Mouse (Mus musculus) neural tube, embryonic 11.5 days (tissue): ENCODE measurements around the gene Manba. TPM values are rescaled to one million over a fixed set of nuclear protein-coding genes. Genes with fewer than 3 reads are reported as not detected.

Experiments used
- ATAC-seq: fragments of 200-750 bp; cut with Nextera tagmentation; 2 replicates; pipeline ENCODE4 v1.8.0; 2017; ENCODE audit warnings: moderate number of reproducible peaks, mild to moderate bottlenecking, moderate TSS enrichment, moderate library complexity; ENCODE audit not compliant: insufficient read depth, low FRiP score, low TSS enrichment
- DNase-seq: peaks from one replicate; pipeline ENCODE4 v3.0.0-alpha.2; 2015; ENCODE audit warnings: low spot score
- H3K27ac ChIP-seq: fragments of 300-500 bp; sonication (generic); 2 replicates; pipeline ENCODE4 v1.5.1; 2014; ENCODE audit warnings: low read depth, mild to moderate bottlenecking, low read length
- H3K27me3 ChIP-seq: fragments of 300-500 bp; sonication (generic); 2 replicates; pipeline ENCODE4 v1.6.1; 2014; ENCODE audit warnings: mild to moderate bottlenecking, low read length, mixed read lengths; ENCODE audit not compliant: control insufficient read depth, insufficient read depth
- H3K36me3 ChIP-seq: fragments of 300-500 bp; sonication (generic); 2 replicates; pipeline ENCODE4 v1.6.1; 2014; ENCODE audit warnings: mild to moderate bottlenecking, low read length, moderate library complexity, mixed read lengths; ENCODE audit not compliant: control insufficient read depth, insufficient read depth
- H3K4me1 ChIP-seq: fragments of 300-500 bp; sonication (generic); 2 replicates; pipeline ENCODE4 v1.6.1; 2014; ENCODE audit warnings: low read length, mixed read lengths; ENCODE audit not compliant: control insufficient read depth, insufficient read depth
- H3K4me2 ChIP-seq: fragments of 300-500 bp; sonication (generic); 2 replicates; pipeline ENCODE4 v1.6.1; 2014; ENCODE audit warnings: low read depth, mild to moderate bottlenecking, moderate library complexity
- H3K4me3 ChIP-seq: fragments of 300-500 bp; sonication (generic); 2 replicates; pipeline ENCODE4 v1.5.1; 2014; ENCODE audit warnings: low read depth, low read length
- H3K9ac ChIP-seq: fragments of 300-500 bp; sonication (generic); 2 replicates; pipeline ENCODE4 v1.6.1; 2014; ENCODE audit warnings: mild to moderate bottlenecking, low read length
- H3K9me3 ChIP-seq: fragments of 300-500 bp; sonication (generic); 2 replicates; pipeline ENCODE4 v1.6.1; 2016; ENCODE audit warnings: low read length; ENCODE audit not compliant: control insufficient read depth
- WGBS: fragments of 180-500 bp; shearing (Covaris S2); extraction: QIAGEN DNeasy Blood & Tissue Kit; methylation state at CpG from one replicate; pipeline ENCODE4 v1.1.7; 2014; 5-methylcytosine and 5-hydroxymethylcytosine counted together
- polyA plus RNA-seq: library from polyadenylated mRNA; unstranded; fragments of >200 nt; fragmentation: Nextera tagmentation; extraction: Ambion mirVana; gene quantifications from 2 replicates; pipeline ENCODE4 v1.2.1, GENCODE M21; 2014

The Manba gene
- 3.1 and 4.0 TPM in 2 replicates for polyA plus RNA-seq

DNA sequence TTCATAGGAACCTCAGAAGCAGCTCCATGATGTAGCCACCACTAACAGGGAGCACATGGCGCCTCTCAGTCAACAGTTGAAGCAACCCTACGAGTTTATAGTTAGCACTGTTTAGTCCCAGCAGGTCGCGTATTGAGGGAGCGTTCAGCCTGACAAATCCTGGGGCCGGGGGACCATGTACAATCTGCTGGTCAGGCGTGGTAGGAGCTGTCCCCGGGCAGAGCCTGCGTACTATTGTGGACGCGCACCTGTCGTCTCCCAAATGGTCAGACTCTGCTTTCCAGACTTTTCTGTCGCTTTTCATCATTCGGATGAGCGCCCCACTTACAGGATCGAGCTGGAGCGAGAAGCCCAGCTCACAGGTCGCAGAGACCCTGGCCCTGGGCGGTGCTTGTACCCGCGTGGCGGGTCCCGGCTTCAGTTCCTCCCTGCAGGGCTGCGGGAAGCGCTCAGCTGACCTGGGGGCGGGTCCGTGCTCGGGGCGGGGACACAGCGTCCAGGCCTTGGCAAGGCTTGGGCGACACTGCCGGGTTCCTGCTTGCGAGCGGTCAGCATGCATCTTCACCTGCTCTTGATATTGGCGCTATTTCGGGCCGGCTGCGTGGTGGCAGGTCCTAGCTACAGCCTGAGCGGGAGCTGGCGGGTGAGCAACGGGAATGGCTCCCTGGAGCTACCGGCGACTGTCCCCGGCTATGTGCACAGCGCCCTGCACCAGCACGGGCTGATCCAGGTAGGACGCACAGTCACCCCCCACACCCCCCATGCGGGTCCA is at the start of gene Manba:
TSS of gene Manba (plus strand) at position 484 of the 772 bp plus-strand sequence.
- Histone ChIP-seq H3K27ac (no peak within 1 kb of the TSS), H3K9me3 (no peaks in the 10 kb centered on the region), H3K4me3 (peak within 1 kb of the TSS; percentile 57), H3K36me3 (no peaks in the 10 kb centered on the region), H3K9ac (peak within 1 kb of the TSS; percentile 53), H3K27me3 (no peaks in the 10 kb centered on the region), H3K4me2 (peak within 1 kb of the TSS; percentile 95), H3K4me1 (no peaks in the 10 kb centered on the region)
- peak; percentile 74 for DNase-seq
- peak; percentile 85 for ATAC-seq
- 2% methylated on average over 48 of the region's 48 CpGs for WGBS

DNA sequence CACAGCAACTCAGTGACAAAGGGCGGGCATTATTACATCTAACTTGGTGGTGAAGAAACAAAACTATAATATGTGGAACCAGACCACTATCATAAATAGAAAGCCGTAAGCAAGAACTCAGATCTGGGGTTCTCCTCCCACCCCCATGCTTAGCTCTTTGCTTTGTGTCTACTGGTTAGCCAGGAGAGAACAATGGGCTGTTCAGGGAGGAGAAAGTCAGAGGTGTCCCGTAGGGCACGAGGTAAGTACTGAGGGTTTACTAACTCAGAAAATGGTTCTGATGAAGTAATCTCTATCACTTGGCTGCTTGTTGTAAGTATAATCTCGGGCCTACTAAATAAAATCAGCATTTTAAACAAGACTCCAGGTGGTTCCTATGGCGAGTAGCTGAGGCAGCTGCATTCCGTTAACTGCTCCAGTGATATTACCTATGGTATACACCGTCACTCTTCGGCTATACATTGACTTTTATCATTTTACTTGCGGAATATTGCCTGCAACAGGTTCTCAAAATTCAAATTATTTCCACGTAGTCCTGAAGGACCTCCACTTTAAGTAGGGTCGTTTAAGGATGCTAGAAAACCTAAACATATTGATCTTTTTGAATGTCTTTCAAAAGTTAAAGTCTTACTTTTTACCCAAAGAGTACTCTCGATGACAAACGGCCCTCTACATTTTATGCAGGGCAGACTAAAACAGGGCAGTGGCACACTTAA is 48.4 kb upstream of the Manba start:
- H3K4me3 ChIP-seq = peak overlapping the region; percentile 66
- no peak for ATAC-seq
- H3K27ac ChIP-seq = peak overlapping the region; percentile 80
- H3K27me3 ChIP-seq = no peaks in the 10 kb centered on the region
- peak overlapping the region; percentile 52 for H3K4me2 ChIP-seq
- H3K36me3 ChIP-seq = no peaks in the 10 kb centered on the region
- WGBS = 49% methylated on average over 14 of the region's 14 CpGs
- no peak for DNase-seq
- peak overlapping the region; percentile 66 for H3K9ac ChIP-seq
- no peaks in the 10 kb centered on the region for H3K9me3 ChIP-seq
- peaks cover 10% of the 10 kb centered on the region; the same call in 1 of the 2 replicates for H3K4me1 ChIP-seq

DNA sequence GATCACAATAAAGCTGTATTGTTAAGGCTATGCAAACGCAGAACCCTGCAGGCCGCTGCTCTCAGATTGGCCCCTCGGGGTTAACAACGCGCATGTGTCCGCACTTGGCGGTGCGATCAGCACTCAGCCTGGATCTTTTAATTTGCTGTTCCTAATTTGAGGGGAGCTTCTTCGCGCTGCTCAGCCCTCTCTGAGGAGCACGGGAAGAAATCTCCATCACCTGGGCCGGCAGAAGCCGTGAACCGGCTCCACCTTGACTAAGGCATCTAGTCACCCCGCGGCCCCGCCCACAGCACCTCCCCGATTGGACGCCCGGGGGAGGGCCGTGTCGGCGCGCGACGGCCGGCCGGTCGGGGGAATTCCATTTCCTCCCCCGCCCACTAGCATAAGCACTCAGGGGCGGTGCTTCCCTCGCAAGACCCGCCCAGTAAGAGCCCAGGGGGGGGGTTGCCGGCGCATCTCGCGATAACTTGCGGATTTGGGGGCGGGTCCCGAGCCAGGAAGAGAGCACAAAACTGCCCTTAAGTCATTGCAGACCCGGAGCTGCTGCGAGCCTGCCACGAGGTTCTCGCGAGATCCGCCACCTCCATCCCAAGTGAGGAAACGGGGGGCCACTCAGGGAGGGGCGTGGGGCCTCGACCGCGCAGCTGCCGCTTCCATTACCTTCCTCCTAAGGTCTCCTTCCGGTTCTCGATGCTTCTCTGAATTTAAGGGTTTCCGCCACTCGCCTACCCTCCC is 47.5 kb upstream of the Manba start, which contains the start of gene Ube2d3:
TSS of gene Ube2d3 (plus strand) at position 392 of the 738 bp plus-strand sequence.
- ATAC-seq = peak; percentile 93

DNA sequence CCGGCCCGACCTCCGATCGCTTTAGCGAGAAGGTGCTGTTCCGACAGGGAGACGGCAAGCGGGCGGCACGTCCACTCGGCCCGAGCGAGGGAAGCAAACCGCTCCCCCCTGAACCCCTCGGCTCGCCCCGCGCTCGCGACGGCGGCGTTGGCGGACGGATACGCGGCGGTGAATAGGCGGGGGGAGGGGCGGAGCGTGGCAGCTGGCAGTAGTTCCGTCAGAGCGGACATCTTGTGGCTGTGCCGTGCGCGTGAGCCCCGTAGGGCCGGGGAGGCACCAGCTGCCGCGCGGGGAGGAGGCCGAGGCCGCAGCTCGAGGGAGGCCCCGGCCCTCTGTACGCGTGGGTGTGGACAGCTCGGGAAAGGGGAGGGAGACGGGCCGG is 46.9 kb upstream of the Manba start:
- H3K4me3 ChIP-seq = peak overlapping the region; percentile 66
- DNase-seq (peak; percentile 95), ATAC-seq (peak; percentile 78)
- peaks cover 10% of the 10 kb centered on the region; the same call in 1 of the 2 replicates for H3K4me1 ChIP-seq
- H3K9me3 ChIP-seq = no peaks in the 10 kb centered on the region
- 0% methylated on average over 18 of the region's 50 CpGs for WGBS
- no peaks in the 10 kb centered on the region for H3K27me3 ChIP-seq
- peak overlapping the region; percentile 97 for H3K9ac ChIP-seq
- H3K27ac ChIP-seq = peak overlapping the region; percentile 100
- H3K36me3 ChIP-seq = no peaks in the 10 kb centered on the region
- peak overlapping the region; percentile 92 for H3K4me2 ChIP-seq

More for the DNA sequence above, 47.5 kb upstream of the Manba start, which contains the start of gene Ube2d3:
- Histone ChIP-seq H3K27ac (peak within 1 kb of the TSS; percentile 100), H3K27me3 (no peaks in the 10 kb centered on the region), H3K9me3 (no peaks in the 10 kb centered on the region), H3K4me2 (peak within 1 kb of the TSS; percentile 92), H3K4me1 (peaks cover 10% of the 10 kb centered on the region; the same call in 1 of the 2 replicates), H3K4me3 (peak within 1 kb of the TSS; percentile 66), H3K9ac (peak within 1 kb of the TSS; percentile 97), H3K36me3 (no peaks in the 10 kb centered on the region)
- peak; percentile 99 for DNase-seq
- under 1% methylated on average over 55 of the region's 56 CpGs for WGBS

DNA sequence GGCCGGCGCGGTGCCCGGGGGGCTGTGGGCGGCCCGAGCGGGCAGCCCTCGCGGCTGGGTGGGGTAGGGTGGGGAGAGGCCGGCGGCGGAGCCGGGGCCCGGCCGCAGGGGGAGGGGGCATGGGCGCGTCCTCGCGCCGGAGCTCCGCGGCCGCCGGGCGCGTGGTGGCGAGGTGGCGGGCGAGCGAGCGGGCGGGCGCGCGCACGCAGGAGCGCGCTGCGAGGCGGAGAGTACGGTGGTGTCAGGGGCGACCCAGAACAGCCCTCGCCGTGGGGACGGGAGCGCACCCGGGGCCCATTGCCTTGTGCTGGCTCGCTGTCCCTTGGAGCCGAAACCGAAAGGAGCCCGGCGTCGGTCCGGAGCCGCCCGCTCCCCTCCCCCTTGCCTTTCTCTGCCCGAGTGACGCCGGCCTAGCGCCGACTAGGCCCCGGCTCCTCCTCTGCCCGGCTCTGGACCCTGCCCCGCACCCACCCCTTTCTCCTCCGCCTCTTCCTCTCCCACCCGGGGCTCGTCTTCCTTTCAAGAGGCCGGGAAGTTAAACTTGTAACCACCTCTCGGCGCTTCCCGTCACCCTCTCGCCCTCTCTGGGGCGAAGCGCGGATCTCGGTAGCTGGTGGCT is 46.4 kb upstream of the Manba start:
- DNase-seq = peak; percentile 86
- peak; percentile 63 for ATAC-seq
- Histone ChIP-seq H3K36me3 (no peaks in the 10 kb centered on the region), H3K9ac (peak overlapping the region; percentile 97), H3K27me3 (no peaks in the 10 kb centered on the region), H3K27ac (peak overlapping the region; percentile 100), H3K4me2 (peak overlapping the region; percentile 92), H3K4me3 (peak overlapping the region; percentile 66), H3K9me3 (no peaks in the 10 kb centered on the region), H3K4me1 (peaks cover 10% of the 10 kb centered on the region; the same call in 1 of the 2 replicates)
- 0% methylated on average over 47 of the region's 76 CpGs for WGBS

DNA sequence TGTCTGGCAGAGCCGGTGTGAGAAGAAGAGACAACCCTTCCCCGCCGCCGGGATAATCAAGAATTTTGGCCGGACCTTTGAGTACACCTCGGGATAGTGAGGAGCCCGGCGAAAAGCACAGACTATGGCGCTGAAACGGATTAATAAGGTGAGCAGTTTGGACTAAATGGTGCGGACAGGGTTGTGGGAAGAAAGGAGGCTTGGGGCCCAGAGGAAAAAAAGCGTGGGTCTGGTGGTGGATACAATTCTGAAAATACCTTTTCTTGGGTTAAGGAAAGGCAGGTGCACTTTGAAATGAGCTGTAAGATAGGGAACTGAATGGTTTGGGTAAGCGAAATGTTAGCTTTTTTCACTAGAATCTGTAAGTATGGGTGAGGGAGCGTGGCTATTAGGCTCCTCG is 45.8 kb upstream of the Manba start:
- Histone ChIP-seq H3K4me1 (peaks cover 10% of the 10 kb centered on the region; the same call in 1 of the 2 replicates), H3K9ac (peak overlapping the region; percentile 97), H3K27ac (peak overlapping the region; percentile 100), H3K27me3 (no peaks in the 10 kb centered on the region), H3K36me3 (no peaks in the 10 kb centered on the region), H3K4me2 (peak overlapping the region; percentile 92), H3K9me3 (no peaks in the 10 kb centered on the region), H3K4me3 (peak overlapping the region; percentile 66)
- 3% methylated on average over 15 of the region's 15 CpGs for WGBS
- no peak for DNase-seq
- no peak for ATAC-seq

DNA sequence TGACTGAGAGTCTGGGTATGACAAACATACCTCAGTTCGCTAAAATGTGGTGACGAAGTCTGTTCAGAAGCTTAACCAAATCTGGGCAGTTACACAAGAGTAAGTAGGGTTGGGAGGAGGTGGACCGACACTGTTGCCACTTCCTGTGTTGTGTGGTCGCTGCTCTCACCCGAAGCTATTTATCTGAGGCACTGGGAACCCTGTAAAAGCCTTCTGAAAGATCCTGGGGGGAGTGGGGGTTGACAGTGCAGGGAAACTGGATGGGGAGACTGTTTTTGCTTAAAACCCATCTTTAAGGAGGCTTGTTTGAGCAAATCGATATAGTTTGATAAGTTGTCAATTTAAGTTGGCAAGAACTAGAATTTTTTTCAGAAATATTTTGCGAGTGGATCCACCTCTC is 45.2 kb upstream of the Manba start:
- 36% methylated on average over 7 of the region's 7 CpGs for WGBS
- Histone ChIP-seq H3K4me3 (peak overlapping the region; percentile 66), H3K27ac (no peak overlapping the region), H3K36me3 (no peaks in the 10 kb centered on the region), H3K4me1 (peaks cover 10% of the 10 kb centered on the region; the same call in 1 of the 2 replicates), H3K27me3 (no peaks in the 10 kb centered on the region), H3K9me3 (no peaks in the 10 kb centered on the region), H3K9ac (peak overlapping the region; percentile 97), H3K4me2 (peak overlapping the region; percentile 92)
- ATAC-seq = no peak
- peak; percentile 16 for DNase-seq

DNA sequence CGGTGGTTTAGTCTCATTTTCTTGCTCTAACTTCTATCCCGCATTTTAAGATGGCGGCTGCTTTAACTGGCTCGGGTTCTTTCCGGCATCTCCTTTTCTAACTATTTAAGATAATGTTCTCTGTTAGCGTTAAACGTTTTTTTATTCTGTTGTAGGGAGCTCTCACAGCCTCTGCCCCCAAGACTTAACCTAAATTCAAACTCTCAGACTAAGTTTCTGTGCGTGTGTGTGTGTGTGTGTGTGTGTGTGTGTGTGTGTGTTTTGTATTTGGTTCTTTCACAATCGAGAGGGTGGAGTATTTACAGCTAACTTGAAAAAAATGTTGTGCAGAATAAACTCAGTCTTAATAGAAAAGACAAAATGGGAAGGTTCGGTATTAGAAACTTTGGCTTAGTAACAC is 44.8 kb upstream of the Manba start:
- peaks cover 10% of the 10 kb centered on the region; the same call in 1 of the 2 replicates for H3K4me1 ChIP-seq
- H3K9me3 ChIP-seq = no peaks in the 10 kb centered on the region
- no peaks in the 10 kb centered on the region for H3K27me3 ChIP-seq
- peak overlapping the region; percentile 97; the same call in 1 of the 2 replicates for H3K9ac ChIP-seq
- no peak for DNase-seq
- H3K4me2 ChIP-seq = peak overlapping the region; percentile 92
- WGBS = 71% methylated on average over 10 of the region's 10 CpGs
- H3K27ac ChIP-seq = no peak overlapping the region
- no peak for ATAC-seq
- H3K4me3 ChIP-seq = peak overlapping the region; percentile 66
- no peaks in the 10 kb centered on the region for H3K36me3 ChIP-seq
